Mouse (Mus musculus): ENCODE results near the gene Actr5.

Gene Actr5

GRCm38 (mm10) chr2:158614418-158614955, 10.2 kb upstream of the Actr5 start:
- DNase-seq = no peak

- no peak for DNase-seq
Observed at GRCm38 (mm10) chr2:158615161-158615680, 9.5 kb upstream of the Actr5 start.

GRCm38 (mm10) chr2:158615702-158616101, 9.0 kb upstream of the Actr5 start:
- no peak for DNase-seq

GRCm38 (mm10) chr2:158616296-158616695, 8.4 kb upstream of the Actr5 start:
- DNase-seq = no peak

- no peak for DNase-seq
Observed at GRCm38 (mm10) chr2:158616790-158617189, 7.9 kb upstream of the Actr5 start.

GRCm38 (mm10) chr2:158625231-158625630, 543 bp downstream of the Actr5 start:
- DNase-seq = no peak

GRCm38 (mm10) chr2:158625697-158626096, 1.0 kb downstream of the Actr5 start:
- no peak for DNase-seq

- DNase-seq = no peak
Observed at GRCm38 (mm10) chr2:158628858-158629257, 4.2 kb downstream of the Actr5 start.

- peak; percentile 42 for DNase-seq
Observed at GRCm38 (mm10) chr2:158629414-158629813, 4.7 kb downstream of the Actr5 start.

GRCm38 (mm10) chr2:158631873-158632272, 7.2 kb downstream of the Actr5 start:
- DNase-seq = no peak

- peak; percentile 76 for DNase-seq
Observed at GRCm38 (mm10) chr2:158641869-158642268, 17.2 kb downstream of the Actr5 start.

GRCm38 (mm10) chr2:158642587-158642986, 17.9 kb downstream of the Actr5 start:
- no peak for DNase-seq

- DNase-seq = no peak
Observed at GRCm38 (mm10) chr2:158643791-158644190, 19.1 kb downstream of the Actr5 start.

GRCm38 (mm10) chr2:158651159-158651908, 26.6 kb downstream of the Actr5 start:
- DNase-seq = no peak

GRCm38 (mm10) chr2:158652985-158653384, 28.3 kb downstream of the Actr5 start:
- DNase-seq = peak; percentile 81

GRCm38 (mm10) chr2:158654717-158655116, 30.0 kb downstream of the Actr5 start:
- peak; percentile 76 for DNase-seq

GRCm38 (mm10) chr2:158655806-158656205, 31.1 kb downstream of the Actr5 start:
- no peak for DNase-seq

- DNase-seq = peak; percentile 86
Observed at GRCm38 (mm10) chr2:158658822-158659221, 34.1 kb downstream of the Actr5 start.

- no peak for DNase-seq
Observed at GRCm38 (mm10) chr2:158659346-158659745, 34.7 kb downstream of the Actr5 start.

- no peak for DNase-seq
Observed at GRCm38 (mm10) chr2:158665098-158665497, 40.4 kb downstream of the Actr5 start, which contains the start of gene Ppp1r16b. TSS of gene Ppp1r16b (plus strand) at chr2:158665398.

GRCm38 (mm10) chr2:158666071-158666800, 41.5 kb downstream of the Actr5 start:
- no peak for DNase-seq

GRCm38 (mm10) chr2:158667022-158667670, 42.5 kb downstream of the Actr5 start:
- DNase-seq = peak; percentile 76

All from kidney, postnatal 14 days (tissue).